Mouse (Mus musculus) brain, adult 2 months (tissue): Measurements from ENCODE around the gene Wtap.
"Not testable (repeated sequence)": the region's sequence is repeated elsewhere in the genome, so short reads cannot be mapped to it uniquely, and the experiment has no call there.

Experiments
- DNase-seq: peaks from one replicate; pipeline ENCODE4 v3.0.0; 2011; ENCODE audit warnings: low read depth, low spot score

The Wtap gene

GRCm38 (mm10) chr17:12994069-12994468, at the start of gene Wtap:
TSS of gene Wtap (minus strand) at chr17:12994169.
- no peak for DNase-seq

GRCm38 (mm10) chr17:13036627-13037192, 42.7 kb upstream of the Wtap start:
- DNase-seq = not testable (repeated sequence)

- DNase-seq = no peak
Observed at GRCm38 (mm10) chr17:13013316-13013715, 19.3 kb upstream of the Wtap start.

- peak; percentile 80 for DNase-seq
Observed at GRCm38 (mm10) chr17:13009887-13010286, 15.9 kb upstream of the Wtap start.

- DNase-seq = peak; percentile 17
Observed at GRCm38 (mm10) chr17:13008528-13008927, 14.6 kb upstream of the Wtap start.

- DNase-seq = peak; percentile 99
Observed at GRCm38 (mm10) chr17:13007730-13008425, 13.9 kb upstream of the Wtap start.

- no peak for DNase-seq
Observed at GRCm38 (mm10) chr17:13006984-13007383, 13.0 kb upstream of the Wtap start.

- not testable (repeated sequence) for DNase-seq
Observed at GRCm38 (mm10) chr17:13006546-13006945, 12.6 kb upstream of the Wtap start, which contains the start of gene Sod2. TSS of gene Sod2 (plus strand) at chr17:13006846.

GRCm38 (mm10) chr17:13004436-13004835, 10.5 kb upstream of the Wtap start:
- not testable (repeated sequence) for DNase-seq

GRCm38 (mm10) chr17:13002243-13002642, 8.3 kb upstream of the Wtap start:
- not testable (repeated sequence) for DNase-seq

GRCm38 (mm10) chr17:12999069-12999468, 5.1 kb upstream of the Wtap start:
- DNase-seq = no peak

- no peak for DNase-seq
Observed at GRCm38 (mm10) chr17:12997890-12998289, 3.9 kb upstream of the Wtap start.

GRCm38 (mm10) chr17:12996345-12996744, 2.4 kb upstream of the Wtap start:
- DNase-seq = peak; percentile 81

- DNase-seq = peak; percentile 99
Observed at GRCm38 (mm10) chr17:12992470-12992991, 1.4 kb downstream of the Wtap start.

GRCm38 (mm10) chr17:12991635-12992358, 2.2 kb downstream of the Wtap start:
- peak; percentile 89 for DNase-seq

- DNase-seq = peak; percentile 44
Observed at GRCm38 (mm10) chr17:12991194-12991634, 2.8 kb downstream of the Wtap start.

- DNase-seq = no peak
Observed at GRCm38 (mm10) chr17:12990567-12991145, 3.3 kb downstream of the Wtap start.

- DNase-seq = not testable (repeated sequence)
Observed at GRCm38 (mm10) chr17:12988096-12988495, 5.9 kb downstream of the Wtap start.

GRCm38 (mm10) chr17:12983988-12984387, 10.0 kb downstream of the Wtap start:
- DNase-seq = no peak

GRCm38 (mm10) chr17:12978546-12978945, 15.4 kb downstream of the Wtap start:
- DNase-seq = no peak

GRCm38 (mm10) chr17:12973851-12974250, 20.1 kb downstream of the Wtap start:
- DNase-seq = peak; percentile 52

GRCm38 (mm10) chr17:12967173-12967572, 26.8 kb downstream of the Wtap start:
- DNase-seq = no peak
